Mouse (Mus musculus): ENCODE data around the gene Amigo3. TPM values are rescaled to one million over a fixed set of nuclear protein-coding genes. Genes with fewer than 3 reads are reported as not detected.

Gene Amigo3
- total and polyA plus RNA-seq, 3 experiments: 0.35 to 1.7 TPM; not detected in 1

GRCm38 (mm10) chr9:108095949-108096712, 43.2 kb downstream of the Amigo3 start:
- Histone ChIP-seq H3K4me1 (ENCODE audit: insufficient read depth, low read depth, low read length) (peaks cover 82% of the 10 kb centered on the region), H3K4me3 (ENCODE audit: low read depth, low read length) (peak overlapping the region; percentile 94; the same call in 1 of the 2 replicates), H3K27me3 (ENCODE audit: insufficient read depth, low read length) (no peaks in the 10 kb centered on the region; the same call in 1 of the 2 replicates), H3K9me3 (replicated peaks) (no peaks in the 10 kb centered on the region), H3K36me3 (replicated peaks) (peaks cover 69% of the 10 kb centered on the region)
- ATAC-seq (ENCODE audit: extremely low read depth, insufficient number of reproducible peaks, low FRiP score, poor library complexity, severe bottlenecking) (no peak), DNase-seq (ENCODE audit: low spot score) (no peak)
- TF ChIP-seq TAL1 (conservative IDR thresholded peaks at IDR 0.05; ENCODE audit: low read depth, low read length) (no peak), POLR2AphosphoS5 (IDR thresholded peaks at IDR 0.05; ENCODE audit: insufficient replicate concordance, low read depth, low read length) (0 out of 2 replicates have a peak, but pooled peaks have one; percentile 38)

- no peaks in the 10 kb centered on the region for H3K9me3 ChIP-seq (replicated peaks)
- no peaks in the 10 kb centered on the region for H3K27me3 ChIP-seq (ENCODE audit: insufficient read depth, low read length)
- DNase-seq (ENCODE audit: low spot score) (no peak), ATAC-seq (ENCODE audit: extremely low read depth, insufficient number of reproducible peaks, low FRiP score, poor library complexity, severe bottlenecking) (no peak)
- TF ChIP-seq GATA2 (IDR thresholded peaks at IDR 0.05; ENCODE audit: borderline replicate concordance, low read depth, low read length): no peak
- no peak for TF ChIP-seq POLR2AphosphoS5 (IDR thresholded peaks at IDR 0.05; ENCODE audit: insufficient replicate concordance, low read depth, low read length)
- no peak for TF ChIP-seq CTCF (IDR thresholded peaks at IDR 0.05; ENCODE audit: low read depth, low read length)
- no peak for TF ChIP-seq GATA1 (IDR thresholded peaks at IDR 0.05; ENCODE audit: borderline replicate concordance, low read length)
- no peak for TF ChIP-seq TAL1 (conservative IDR thresholded peaks at IDR 0.05; ENCODE audit: low read depth, low read length)
- peaks cover 72% of the 10 kb centered on the region for H3K36me3 ChIP-seq (replicated peaks)
- H3K4me1 ChIP-seq (ENCODE audit: insufficient read depth, low read depth, low read length): peaks cover 87% of the 10 kb centered on the region
- no peak overlapping the region; the same call in 1 of the 2 replicates for H3K4me3 ChIP-seq (ENCODE audit: low read depth, low read length)
Observed at GRCm38 (mm10) chr9:108099619-108100018, 46.7 kb downstream of the Amigo3 start.

GRCm38 (mm10) chr9:108104766-108105548, 52.0 kb downstream of the Amigo3 start:
- DNase-seq (ENCODE audit: low spot score) (peak; percentile 99), ATAC-seq (ENCODE audit: extremely low read depth, insufficient number of reproducible peaks, low FRiP score, poor library complexity, severe bottlenecking) (peak; percentile 92)
- peaks cover 78% of the 10 kb centered on the region for H3K36me3 ChIP-seq (replicated peaks)
- H3K27me3 ChIP-seq (ENCODE audit: insufficient read depth, low read length): no peaks in the 10 kb centered on the region
- peak overlapping the region; percentile 74 for H3K4me3 ChIP-seq (ENCODE audit: low read depth, low read length)
- TF ChIP-seq GATA1 (IDR thresholded peaks at IDR 0.05; ENCODE audit: borderline replicate concordance, low read length): no peak
- no peaks in the 10 kb centered on the region for H3K9me3 ChIP-seq (replicated peaks)
- H3K4me1 ChIP-seq (ENCODE audit: insufficient read depth, low read depth, low read length): peaks cover 83% of the 10 kb centered on the region

Other genes starting within 250 kb of the Amigo3 start
- gene Rbm6, start 179.9 kb upstream of the Amigo3 start, total RNA-seq (2014; fragmentation: Nextera tagmentation): 120 and 184 TPM in 2 replicates
- gene Rbm6, start 179.9 kb upstream of the Amigo3 start, total RNA-seq (2017): 91.6 and 105 TPM in 2 replicates
- gene Rbm6, start 179.9 kb upstream of the Amigo3 start, polyA plus RNA-seq (2012): 15.8 and 38.7 TPM in 2 replicates
- gene Mon1a, start 165.0 kb upstream of the Amigo3 start, total RNA-seq (2014; fragmentation: Nextera tagmentation): 2.0 and 3.1 TPM in 2 replicates
- 12.8 and 14.3 TPM in 2 replicates for gene Mon1a, start 165.0 kb upstream of the Amigo3 start, total RNA-seq (2017)
- gene Mon1a, start 165.0 kb upstream of the Amigo3 start, polyA plus RNA-seq (2012): 12.8 and 13.6 TPM in 2 replicates
- not detected in 2 replicates for gene Mst1r, start 146.3 kb upstream of the Amigo3 start, total RNA-seq (2014; fragmentation: Nextera tagmentation)
- not detected in 2 replicates for gene Mst1r, start 146.3 kb upstream of the Amigo3 start, total RNA-seq (2017)
- gene Mst1r, start 146.3 kb upstream of the Amigo3 start, polyA plus RNA-seq (2012): 0.01 TPM in 1 of 2 replicates, not detected in the other
- not detected in 2 replicates for gene Actl11, start 124.7 kb upstream of the Amigo3 start, total RNA-seq (2014; fragmentation: Nextera tagmentation)
- gene Actl11, start 124.7 kb upstream of the Amigo3 start, total RNA-seq (2017): 0.11 TPM in 1 of 2 replicates, not detected in the other
- not detected in 2 replicates for gene Actl11, start 124.7 kb upstream of the Amigo3 start, polyA plus RNA-seq (2012)
- gene Camkv, start 117.5 kb upstream of the Amigo3 start, total RNA-seq (2014; fragmentation: Nextera tagmentation): not detected in 2 replicates
- 0.11 TPM in 1 of 2 replicates, not detected in the other for gene Camkv, start 117.5 kb upstream of the Amigo3 start, total RNA-seq (2017)
- gene Camkv, start 117.5 kb upstream of the Amigo3 start, polyA plus RNA-seq (2012): not detected in 2 replicates
- 24.1 and 25.6 TPM in 2 replicates for gene Traip, start 103.0 kb upstream of the Amigo3 start, total RNA-seq (2014; fragmentation: Nextera tagmentation)
- gene Traip, start 103.0 kb upstream of the Amigo3 start, total RNA-seq (2017): 28.7 and 32.6 TPM in 2 replicates
- gene Traip, start 103.0 kb upstream of the Amigo3 start, polyA plus RNA-seq (2012): 3.1 and 10.7 TPM in 2 replicates
- gene Uba7, start 77.7 kb upstream of the Amigo3 start, total RNA-seq (2014; fragmentation: Nextera tagmentation): 44.5 and 87.9 TPM in 2 replicates
- gene Uba7, start 77.7 kb upstream of the Amigo3 start, total RNA-seq (2017): 145 and 186 TPM in 2 replicates
- gene Uba7, start 77.7 kb upstream of the Amigo3 start, polyA plus RNA-seq (2012): 18.3 and 34.2 TPM in 2 replicates
- gene Gm20661, start 70.1 kb upstream of the Amigo3 start, total RNA-seq (2014; fragmentation: Nextera tagmentation): 0.75 and 1.0 TPM in 2 replicates
- gene Gm20661, start 70.1 kb upstream of the Amigo3 start, total RNA-seq (2017): 1.8 and 2.6 TPM in 2 replicates
- gene Gm20661, start 70.1 kb upstream of the Amigo3 start, polyA plus RNA-seq (2012): 0.15 TPM in 1 of 2 replicates, not detected in the other
- gene Inka1, start 67.3 kb upstream of the Amigo3 start, total RNA-seq (2014; fragmentation: Nextera tagmentation): 24.6 and 28.1 TPM in 2 replicates
- gene Inka1, start 67.3 kb upstream of the Amigo3 start, total RNA-seq (2017): 74.4 and 83.2 TPM in 2 replicates
- gene Inka1, start 67.3 kb upstream of the Amigo3 start, polyA plus RNA-seq (2012): 75.6 and 81.1 TPM in 2 replicates
- 2.9 and 4.0 TPM in 2 replicates for gene Cdhr4, start 60.7 kb upstream of the Amigo3 start, total RNA-seq (2014; fragmentation: Nextera tagmentation)
- 8.4 and 11.3 TPM in 2 replicates for gene Cdhr4, start 60.7 kb upstream of the Amigo3 start, total RNA-seq (2017)
- 0.40 and 0.57 TPM in 2 replicates for gene Cdhr4, start 60.7 kb upstream of the Amigo3 start, polyA plus RNA-seq (2012)
- not detected in 2 replicates for gene Gm20662, start 56.8 kb upstream of the Amigo3 start, total RNA-seq (2014; fragmentation: Nextera tagmentation)
- 0.76 and 2.4 TPM in 2 replicates for gene Gm20662, start 56.8 kb upstream of the Amigo3 start, total RNA-seq (2017)
- 0.14 and 0.27 TPM in 2 replicates for gene Gm20662, start 56.8 kb upstream of the Amigo3 start, polyA plus RNA-seq (2012)
- 28.5 and 30.8 TPM in 2 replicates for gene Ip6k1, start 50.7 kb upstream of the Amigo3 start, total RNA-seq (2014; fragmentation: Nextera tagmentation)
- 52.3 and 55.9 TPM in 2 replicates for gene Ip6k1, start 50.7 kb upstream of the Amigo3 start, total RNA-seq (2017)
- 57.6 and 58.5 TPM in 2 replicates for gene Ip6k1, start 50.7 kb upstream of the Amigo3 start, polyA plus RNA-seq (2012)
- 7.2 and 8.5 TPM in 2 replicates for gene Gmppb, start 3.9 kb upstream of the Amigo3 start, total RNA-seq (2014; fragmentation: Nextera tagmentation)
- 19.4 and 22.0 TPM in 2 replicates for gene Gmppb, start 3.9 kb upstream of the Amigo3 start, total RNA-seq (2017)
- 5.1 and 6.6 TPM in 2 replicates for gene Gmppb, start 3.9 kb upstream of the Amigo3 start, polyA plus RNA-seq (2012)
- gene Mst1, start 27.3 kb downstream of the Amigo3 start, total RNA-seq (2014; fragmentation: Nextera tagmentation): 7.1 and 11.0 TPM in 2 replicates
- 16.6 and 17.9 TPM in 2 replicates for gene Mst1, start 27.3 kb downstream of the Amigo3 start, total RNA-seq (2017)
- 6.7 and 8.4 TPM in 2 replicates for gene Mst1, start 27.3 kb downstream of the Amigo3 start, polyA plus RNA-seq (2012)
- gene Rnf123, start 30.2 kb downstream of the Amigo3 start, total RNA-seq (2014; fragmentation: Nextera tagmentation): 104 and 255 TPM in 2 replicates
- 18.6 and 23.5 TPM in 2 replicates for gene Rnf123, start 30.2 kb downstream of the Amigo3 start, total RNA-seq (2017)
- 39.5 and 74.5 TPM in 2 replicates for gene Rnf123, start 30.2 kb downstream of the Amigo3 start, polyA plus RNA-seq (2012)
- 65.0 and 148 TPM in 2 replicates for gene Apeh, start 41.4 kb downstream of the Amigo3 start, total RNA-seq (2014; fragmentation: Nextera tagmentation)
- gene Apeh, start 41.4 kb downstream of the Amigo3 start, total RNA-seq (2017): 119 and 131 TPM in 2 replicates
- gene Apeh, start 41.4 kb downstream of the Amigo3 start, polyA plus RNA-seq (2012): 48.8 and 67.5 TPM in 2 replicates
- gene Bsn, start 137.2 kb downstream of the Amigo3 start, total RNA-seq (2014; fragmentation: Nextera tagmentation): 4.7 and 5.0 TPM in 2 replicates
- gene Bsn, start 137.2 kb downstream of the Amigo3 start, total RNA-seq (2017): 2.8 and 3.1 TPM in 2 replicates
- gene Bsn, start 137.2 kb downstream of the Amigo3 start, polyA plus RNA-seq (2012): 6.1 and 7.9 TPM in 2 replicates
- gene Dag1, start 210.8 kb downstream of the Amigo3 start, total RNA-seq (2014; fragmentation: Nextera tagmentation): 21.9 and 22.1 TPM in 2 replicates
- gene Dag1, start 210.8 kb downstream of the Amigo3 start, total RNA-seq (2017): 6.0 and 6.1 TPM in 2 replicates
- gene Dag1, start 210.8 kb downstream of the Amigo3 start, polyA plus RNA-seq (2012): 11.9 and 13.5 TPM in 2 replicates
- gene Nicn1, start 237.3 kb downstream of the Amigo3 start, total RNA-seq (2014; fragmentation: Nextera tagmentation): 17.6 and 20.2 TPM in 2 replicates
- 5.8 and 7.6 TPM in 2 replicates for gene Nicn1, start 237.3 kb downstream of the Amigo3 start, total RNA-seq (2017)
- 0.35 and 0.52 TPM in 2 replicates for gene Nicn1, start 237.3 kb downstream of the Amigo3 start, polyA plus RNA-seq (2012)
- gene Amt, start 243.7 kb downstream of the Amigo3 start, total RNA-seq (2014; fragmentation: Nextera tagmentation): 0.90 and 1.2 TPM in 2 replicates
- 0.44 and 0.93 TPM in 2 replicates for gene Amt, start 243.7 kb downstream of the Amigo3 start, total RNA-seq (2017)
- 0.03 and 0.09 TPM in 2 replicates for gene Amt, start 243.7 kb downstream of the Amigo3 start, polyA plus RNA-seq (2012)

All from G1E (cell line).